Mouse (Mus musculus): ENCODE results near the gene Cacnb1. TPM values are rescaled to one million over a fixed set of nuclear protein-coding genes. Genes with fewer than 3 reads are reported as not detected.

The Cacnb1 gene
- polyA plus RNA-seq, 2 experiments, result 0.38 TPM; not detected in 1

DNA sequence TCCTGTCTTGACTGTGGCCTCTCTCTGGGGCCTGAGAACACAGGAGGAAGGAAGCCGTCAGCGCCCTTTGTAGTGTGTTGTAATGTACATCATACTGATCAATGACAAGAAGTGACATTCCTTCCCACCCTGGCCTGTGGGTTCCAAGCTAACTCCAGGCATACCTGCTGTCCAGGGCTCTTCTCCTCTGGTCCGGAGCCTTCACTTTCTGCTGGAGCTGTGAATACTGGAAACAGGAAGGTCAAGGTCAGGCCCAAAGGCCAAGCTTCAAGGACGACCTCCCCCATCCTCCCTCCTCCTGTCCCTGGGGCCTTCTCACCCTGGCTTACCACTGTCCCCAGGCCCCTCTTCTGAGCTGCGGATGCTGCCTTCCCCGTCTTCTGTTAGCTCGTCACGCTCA lies 18.1 kb upstream of the Cacnb1 start:
- Histone ChIP-seq H3K4me1 (replicated peaks; ENCODE audit: control insufficient read depth in 2 of 2, insufficient read depth in 2 of 2, low read length in 1 of 2) (no peaks in the 10 kb centered on the region), H3K9me3 (ENCODE audit: control insufficient read depth, low read length) (no peaks in the 10 kb centered on the region), H3K27me3 (ENCODE audit: control insufficient read depth, insufficient read depth, low read length) (peaks cover 10% of the 10 kb centered on the region), H3K4me2 (ENCODE audit: low read depth) (no peak overlapping the region), H3K27ac (no peak overlapping the region), H3K4me3 (ENCODE audit: insufficient read depth in 1 of 2, low read depth in 2 of 2, low read length in 2 of 2) (no peak overlapping the region), H3K36me3 (replicated peaks; ENCODE audit: control insufficient read depth, insufficient read depth, low read depth) (no peaks in the 10 kb centered on the region), H3K9ac (replicated peaks) (no peak overlapping the region)
- DNase-seq (ENCODE audit: low read depth in 3 of 3, low spot score in 3 of 3) (no peak), ATAC-seq (ENCODE audit: insufficient read depth) (no peak)
- no peak for TF ChIP-seq EP300 (IDR thresholded peaks at IDR 0.05; ENCODE audit: low read depth)
- TF ChIP-seq CTCF (IDR thresholded peaks at IDR 0.05; ENCODE audit: low read depth), result no peak
- WGBS (ENCODE audit: insufficient replicate concordance), result 56% methylated on average over 8 of the region's 8 CpGs

DNA sequence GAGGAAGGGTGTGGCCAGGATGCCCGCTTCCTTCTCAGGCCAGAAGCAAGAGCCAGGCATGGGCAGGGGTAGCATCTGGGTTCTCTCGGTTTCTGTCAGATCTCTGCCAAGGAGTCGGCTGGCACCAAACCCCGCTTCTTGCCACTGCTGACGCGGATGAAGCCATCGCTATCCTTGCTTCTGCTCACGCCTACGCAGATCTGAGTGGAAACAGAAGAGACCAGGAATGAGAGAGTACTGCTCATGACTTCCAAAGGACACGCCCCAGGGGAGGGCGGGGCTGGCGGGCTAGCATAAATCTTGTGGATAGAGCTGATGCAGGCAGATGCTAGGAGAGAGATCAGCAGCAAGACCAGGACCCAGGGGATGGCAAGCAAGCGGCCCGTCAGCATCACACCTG lies 15.0 kb upstream of the Cacnb1 start:
- Histone ChIP-seq H3K4me3 (ENCODE audit: insufficient read depth in 1 of 2, low read depth in 2 of 2, low read length in 2 of 2) (no peak overlapping the region), H3K36me3 (replicated peaks; ENCODE audit: control insufficient read depth, insufficient read depth, low read depth) (no peaks in the 10 kb centered on the region), H3K4me1 (replicated peaks; ENCODE audit: control insufficient read depth in 2 of 2, insufficient read depth in 2 of 2, low read length in 1 of 2) (no peaks in the 10 kb centered on the region), H3K9ac (replicated peaks) (no peak overlapping the region), H3K27ac (no peak overlapping the region), H3K4me2 (ENCODE audit: low read depth) (no peak overlapping the region), H3K9me3 (ENCODE audit: control insufficient read depth, low read length) (no peaks in the 10 kb centered on the region), H3K27me3 (ENCODE audit: control insufficient read depth, insufficient read depth, low read length) (peaks cover 23% of the 10 kb centered on the region)
- WGBS (ENCODE audit: insufficient replicate concordance), result 58% methylated on average over 14 of the region's 14 CpGs
- no peak for TF ChIP-seq EP300 (IDR thresholded peaks at IDR 0.05; ENCODE audit: low read depth)
- TF ChIP-seq CTCF (IDR thresholded peaks at IDR 0.05; ENCODE audit: low read depth), result no peak
- ATAC-seq (ENCODE audit: insufficient read depth), result no peak
- DNase-seq (ENCODE audit: low read depth in 3 of 3, low spot score in 3 of 3), result no peak

GRCm38 (mm10) chr11:98035977-98036377 lies 13.1 kb upstream of the Cacnb1 start:
- ATAC-seq (ENCODE audit: insufficient read depth) (no peak), DNase-seq (ENCODE audit: low read depth in 3 of 3, low spot score in 3 of 3) (no peak)
- Histone ChIP-seq H3K36me3 (replicated peaks; ENCODE audit: control insufficient read depth, insufficient read depth, low read depth) (peaks cover 4% of the 10 kb centered on the region), H3K27me3 (ENCODE audit: control insufficient read depth, insufficient read depth, low read length) (peaks cover 23% of the 10 kb centered on the region), H3K4me2 (ENCODE audit: low read depth) (peak overlapping the region; percentile 37), H3K4me1 (replicated peaks; ENCODE audit: control insufficient read depth in 2 of 2, insufficient read depth in 2 of 2, low read length in 1 of 2) (no peaks in the 10 kb centered on the region), H3K9ac (replicated peaks) (no peak overlapping the region), H3K9me3 (ENCODE audit: control insufficient read depth, low read length) (no peaks in the 10 kb centered on the region), H3K27ac (no peak overlapping the region), H3K4me3 (ENCODE audit: insufficient read depth in 1 of 2, low read depth in 2 of 2, low read length in 2 of 2) (peak overlapping the region in 1 of 2 experiments; percentile 13; a peak in 1 of 4 replicates)
- no peak for TF ChIP-seq CTCF (IDR thresholded peaks at IDR 0.05; ENCODE audit: low read depth)
- no peak for TF ChIP-seq EP300 (IDR thresholded peaks at IDR 0.05; ENCODE audit: low read depth)
- under 1% methylated on average over 27 of the region's 27 CpGs for WGBS (ENCODE audit: insufficient replicate concordance)

GRCm38 (mm10) chr11:98034840-98035239 lies 12.0 kb upstream of the Cacnb1 start:
- H3K9me3 ChIP-seq (ENCODE audit: control insufficient read depth, low read length), result no peaks in the 10 kb centered on the region
- no peak overlapping the region for H3K9ac ChIP-seq (replicated peaks)
- no peak overlapping the region for H3K4me2 ChIP-seq (ENCODE audit: low read depth)
- peaks cover 15% of the 10 kb centered on the region for H3K36me3 ChIP-seq (replicated peaks; ENCODE audit: control insufficient read depth, insufficient read depth, low read depth)
- no peak for ATAC-seq (ENCODE audit: insufficient read depth)
- H3K27ac ChIP-seq, result no peak overlapping the region
- H3K27me3 ChIP-seq (ENCODE audit: control insufficient read depth, insufficient read depth, low read length), result peaks cover 23% of the 10 kb centered on the region
- 43% methylated on average over 4 of the region's 4 CpGs for WGBS (ENCODE audit: insufficient replicate concordance)
- H3K4me3 ChIP-seq (ENCODE audit: insufficient read depth in 1 of 2, low read depth in 2 of 2, low read length in 2 of 2), result no peak overlapping the region
- H3K4me1 ChIP-seq (replicated peaks; ENCODE audit: control insufficient read depth in 2 of 2, insufficient read depth in 2 of 2, low read length in 1 of 2), result no peaks in the 10 kb centered on the region
- TF ChIP-seq CTCF (IDR thresholded peaks at IDR 0.05; ENCODE audit: low read depth) (no peak), EP300 (IDR thresholded peaks at IDR 0.05; ENCODE audit: low read depth) (no peak)
- no peak for DNase-seq (ENCODE audit: low read depth in 3 of 3, low spot score in 3 of 3)

DNA sequence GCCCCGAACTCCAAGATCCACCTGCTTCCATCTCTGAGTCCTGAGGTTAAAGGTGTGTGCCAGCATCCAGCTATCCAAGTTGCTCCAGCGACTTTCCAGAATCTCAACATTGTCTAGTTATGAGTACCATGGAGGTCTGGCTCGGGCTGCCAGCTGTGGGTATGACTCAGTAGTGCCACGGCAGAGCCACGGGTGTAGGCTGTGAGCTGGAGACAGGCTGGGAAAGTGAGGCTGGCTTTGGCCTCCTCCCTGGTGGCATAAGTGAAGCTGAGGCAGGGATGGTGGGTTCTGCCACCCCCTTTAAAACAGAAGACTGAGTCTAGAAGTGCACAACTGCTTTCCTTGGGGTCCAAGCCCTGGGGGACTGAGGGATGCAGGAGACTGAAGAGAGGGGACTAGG lies 11.2 kb upstream of the Cacnb1 start:
- 61% methylated on average over 5 of the region's 5 CpGs for WGBS (ENCODE audit: insufficient replicate concordance)
- Histone ChIP-seq H3K4me3 (ENCODE audit: insufficient read depth in 1 of 2, low read depth in 2 of 2, low read length in 2 of 2) (no peak overlapping the region), H3K4me1 (replicated peaks; ENCODE audit: control insufficient read depth in 2 of 2, insufficient read depth in 2 of 2, low read length in 1 of 2) (no peaks in the 10 kb centered on the region), H3K9ac (replicated peaks) (no peak overlapping the region), H3K9me3 (ENCODE audit: control insufficient read depth, low read length) (no peaks in the 10 kb centered on the region), H3K4me2 (ENCODE audit: low read depth) (no peak overlapping the region), H3K27me3 (ENCODE audit: control insufficient read depth, insufficient read depth, low read length) (peaks cover 23% of the 10 kb centered on the region), H3K36me3 (replicated peaks; ENCODE audit: control insufficient read depth, insufficient read depth, low read depth) (peaks cover 23% of the 10 kb centered on the region), H3K27ac (no peak overlapping the region)
- TF ChIP-seq EP300 (IDR thresholded peaks at IDR 0.05; ENCODE audit: low read depth), result no peak
- no peak for TF ChIP-seq CTCF (IDR thresholded peaks at IDR 0.05; ENCODE audit: low read depth)
- ATAC-seq (ENCODE audit: insufficient read depth) (no peak), DNase-seq (ENCODE audit: low read depth in 3 of 3, low spot score in 3 of 3) (no peak)

All from liver, embryonic 14.5 days (tissue).